Comparison of ENCODE assay signal across 8 mouse cellular contexts in the genomic region with DNA sequence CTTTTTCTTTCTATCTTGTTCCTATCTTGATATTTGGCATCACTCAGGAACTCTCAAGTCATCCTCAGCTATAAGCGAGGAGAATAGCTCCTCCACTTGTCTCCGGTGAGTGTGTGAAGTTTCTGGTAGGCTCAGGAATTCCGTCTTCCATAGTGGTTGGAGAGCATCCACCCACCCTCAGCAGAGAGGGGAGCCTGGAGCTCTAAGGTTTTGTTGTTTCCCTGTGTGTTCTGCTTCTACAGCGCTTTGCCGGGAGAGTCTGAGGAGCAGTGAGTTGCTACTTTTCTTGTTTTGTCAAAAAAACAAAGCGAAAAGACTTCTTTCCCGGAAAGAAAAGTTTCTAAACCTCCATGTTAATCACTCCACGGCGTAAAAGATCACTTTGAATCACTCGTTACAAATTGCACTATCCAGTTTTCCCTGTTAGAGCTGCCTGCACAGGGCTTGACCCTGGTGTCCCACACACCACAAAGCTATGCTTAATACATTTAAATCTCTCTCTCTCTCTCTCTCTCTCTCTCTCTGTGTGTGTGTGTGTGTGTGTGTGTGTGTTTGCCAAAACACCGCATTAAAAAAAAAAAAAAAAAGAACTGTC. TPM values are rescaled to one million over a fixed set of nuclear protein-coding genes. Genes with fewer than 3 reads are reported as not detected.
A peak's percentile ranks its signal among the peaks of the same experiment; 100 is the strongest.
DNase-seq lines count a peak whose midpoint lies in the region; ATAC-seq and TF ChIP-seq lines count a peak whose summit lies in the region.
"Had no signal": no experiment of that assay in that cellular context is flagged by ENCODE, and none has a peak within 500 bp of the region (broad histone marks: within the 10 kb centered on the region; RNA-seq: fewer than 3 reads in every experiment).

No protein-coding gene starts in this region.

- H3K4me1 ChIP-seq in forebrain, postnatal 0 days (ENCODE audit: insufficient read depth): peaks cover 4% of the 10 kb centered on the region; the same call in 1 of the 2 replicates
- H3K4me1 ChIP-seq in intestine, embryonic 16.5 days (ENCODE audit: control insufficient read depth, insufficient read depth, low read length): no peaks in the 10 kb centered on the region; the same call in 1 of the 2 replicates
- no peaks in the 10 kb centered on the region for H3K4me1 ChIP-seq in liver, embryonic 15.5 days (replicated peaks)
- peaks cover 2% of the 10 kb centered on the region; the same call in 1 of the 2 replicates for H3K4me1 ChIP-seq in stomach, embryonic 15.5 days

- TF ChIP-seq CTCF in C2C12 (IDR thresholded peaks at IDR 0.05; ENCODE audit: control insufficient read depth, insufficient read depth, insufficient read length): no peak
- no peak for TF ChIP-seq CTCF in forebrain, postnatal 0 days (IDR thresholded peaks at IDR 0.05; ENCODE audit: low read depth)

- H3K79me2 ChIP-seq in C2C12 (ENCODE audit: control insufficient read depth, insufficient read depth): no peaks in the 10 kb centered on the region

- H3K9ac ChIP-seq in forebrain, postnatal 0 days: peak overlapping the region; percentile 81; the same call in 1 of the 2 replicates
- no peak overlapping the region for H3K9ac ChIP-seq in intestine, embryonic 16.5 days (ENCODE audit: low read depth, low read length)
- no peak overlapping the region for H3K9ac ChIP-seq in liver, embryonic 15.5 days
- no peak overlapping the region for H3K9ac ChIP-seq in stomach, embryonic 15.5 days

- peak overlapping the region; percentile 92 for H3K4me2 ChIP-seq in forebrain, postnatal 0 days (ENCODE audit: low read depth)
- H3K4me2 ChIP-seq in intestine, embryonic 16.5 days (ENCODE audit: low read depth, low read length): peak overlapping the region; percentile 79
- H3K4me2 ChIP-seq in liver, embryonic 15.5 days: peak overlapping the region; percentile 60
- peak overlapping the region; percentile 94 for H3K4me2 ChIP-seq in stomach, embryonic 15.5 days

- H3K27me3 ChIP-seq in C2C12 (ENCODE audit: control insufficient read depth, insufficient read depth, insufficient read length): no peaks in the 10 kb centered on the region
- no peaks in the 10 kb centered on the region for H3K27me3 ChIP-seq in forebrain, postnatal 0 days (ENCODE audit: insufficient read depth, low read length)
- no peaks in the 10 kb centered on the region for H3K27me3 ChIP-seq in intestine, embryonic 16.5 days (replicated peaks; ENCODE audit: control insufficient read depth, insufficient read depth, low read length)
- H3K27me3 ChIP-seq in liver, embryonic 15.5 days: peaks cover 39% of the 10 kb centered on the region
- no peaks in the 10 kb centered on the region for H3K27me3 ChIP-seq in stomach, embryonic 15.5 days (replicated peaks)

- H3K79me3 ChIP-seq in C2C12 (ENCODE audit: low read depth): no peaks in the 10 kb centered on the region

- peak; percentile 26; the same call in 1 of the 2 replicates for ATAC-seq in forebrain, postnatal 0 days
- ATAC-seq in intestine, embryonic 16.5 days: 0 out of 2 replicates have a peak, but pooled peaks have one; percentile 29
- no peak for ATAC-seq in liver, embryonic 15.5 days (ENCODE audit: insufficient read depth)
- no peak for ATAC-seq in stomach, embryonic 15.5 days (ENCODE audit: insufficient read depth, low FRiP score, low read depth)

- WGBS in forebrain, postnatal 0 days: 6% methylated on average over 11 of the region's 11 CpGs
- 20% methylated on average over 10 of the region's 11 CpGs for WGBS in intestine, embryonic 16.5 days
- 11% methylated on average over 11 of the region's 11 CpGs for WGBS in liver, embryonic 15.5 days (ENCODE audit: insufficient replicate concordance)
- 15% methylated on average over 11 of the region's 11 CpGs for WGBS in stomach, embryonic 15.5 days

- H3K36me3 ChIP-seq in C2C12 (ENCODE audit: control insufficient read depth, insufficient read depth): no peaks in the 10 kb centered on the region
- no peaks in the 10 kb centered on the region for H3K36me3 ChIP-seq in forebrain, postnatal 0 days (ENCODE audit: insufficient read depth)
- H3K36me3 ChIP-seq in intestine, embryonic 16.5 days (ENCODE audit: control insufficient read depth, insufficient read depth, low read length): no peaks in the 10 kb centered on the region
- no peaks in the 10 kb centered on the region for H3K36me3 ChIP-seq in liver, embryonic 15.5 days (replicated peaks)
- no peaks in the 10 kb centered on the region for H3K36me3 ChIP-seq in stomach, embryonic 15.5 days

- H3K4me3 ChIP-seq in C2C12 (ENCODE audit: insufficient read depth, poor library complexity, severe bottlenecking): peak overlapping the region; percentile 21
- H3K4me3 ChIP-seq in forebrain, postnatal 0 days (ENCODE audit: low read depth, low read length): peak overlapping the region; percentile 70
- peak overlapping the region; percentile 67 for H3K4me3 ChIP-seq in intestine, embryonic 16.5 days (ENCODE audit: low read length)
- H3K4me3 ChIP-seq in liver, embryonic 15.5 days (replicated peaks): no peak overlapping the region
- H3K4me3 ChIP-seq in stomach, embryonic 15.5 days (replicated peaks): peak overlapping the region; percentile 58

- 0 out of 2 replicates have a peak overlapping the region, but pooled peaks have one; percentile 88 for H3K27ac ChIP-seq in forebrain, postnatal 0 days (ENCODE audit: low read depth, low read length)
- H3K27ac ChIP-seq in intestine, embryonic 16.5 days (ENCODE audit: low read length): no peak overlapping the region
- no peak overlapping the region for H3K27ac ChIP-seq in liver, embryonic 15.5 days (replicated peaks)
- H3K27ac ChIP-seq in stomach, embryonic 15.5 days: no peak overlapping the region

- no peaks in the 10 kb centered on the region for H3K9me3 ChIP-seq in forebrain, postnatal 0 days (ENCODE audit: low read length)
- no peaks in the 10 kb centered on the region for H3K9me3 ChIP-seq in intestine, embryonic 16.5 days (ENCODE audit: control insufficient read depth, low read length)
- no peaks in the 10 kb centered on the region for H3K9me3 ChIP-seq in liver, embryonic 15.5 days (replicated peaks)
- H3K9me3 ChIP-seq in stomach, embryonic 15.5 days: no peaks in the 10 kb centered on the region

- peak; percentile 37 for DNase-seq in MN1 (ENCODE audit: low spot score)
- peak; percentile 51 for DNase-seq in forebrain, postnatal 0 days
- DNase-seq in urinary bladder, postnatal 10 days (ENCODE audit: low spot score): no peak

- peak overlapping the region; percentile 61 for H3ac ChIP-seq in C2C12 (ENCODE audit: control insufficient read depth, insufficient read length, low read depth)

TF ChIP-seq in C2C12, 6 proteins besides CTCF, POLR2A, EP300 and RAD21:
- TF ChIP-seq MYOG (IDR thresholded peaks at IDR 0.05; ENCODE audit: control insufficient read depth, extremely low read depth, insufficient read length) (no peak), MAX (IDR thresholded peaks at IDR 0.05) (no peak), FOSL1 (IDR thresholded peaks at IDR 0.05; ENCODE audit: insufficient read depth, low read length, poor library complexity, severe bottlenecking) (no peak), CEBPB (IDR thresholded peaks at IDR 0.05; ENCODE audit: low read depth) (no peak), MYOD1 (IDR thresholded peaks at IDR 0.05; ENCODE audit: control insufficient read depth, insufficient read length, low read depth) (no peak), USF1 (IDR thresholded peaks at IDR 0.05; ENCODE audit: low read depth) (no peak)

RNA-seq across cellular contexts. Expression of a gene that starts 1.3 kb away (rescaled TPM):
- polyA plus RNA-seq in C2C12 (2012; fragmentation: generic; extraction: Trizol): 4.2 TPM
- total RNA-seq in forebrain, postnatal 0 days (2014; rRNA removed): 13.8 and 18.3 TPM in 2 replicates
- polyA plus RNA-seq in forebrain, postnatal 0 days (2015; fragmentation: Nextera tagmentation; extraction: Ambion mirVana): 5.5 and 13.5 TPM in 2 replicates
- 2.6 and 3.0 TPM in 2 replicates for polyA plus RNA-seq in intestine, embryonic 16.5 days (2015; fragmentation: Nextera tagmentation; extraction: Ambion mirVana)
- 0.20 and 0.21 TPM in 2 replicates for polyA plus RNA-seq in liver, embryonic 15.5 days (2015; fragmentation: Nextera tagmentation; extraction: Ambion mirVana)
- polyA plus RNA-seq in stomach, embryonic 15.5 days (2015; fragmentation: Nextera tagmentation; extraction: Ambion mirVana): 2.8 and 3.4 TPM in 2 replicates
- total RNA-seq: common myeloid progenitor, adult 5-6 weeks had no signal

Comparison
In these comparisons a context has a peak if more than half of its experiments do, and no peak if none do; other contexts are left out.
1. ATAC-seq: peak in forebrain, postnatal 0 days (single experiment) and intestine, embryonic 16.5 days (single experiment); none in liver, embryonic 15.5 days (single experiment) and stomach, embryonic 15.5 days (single experiment).
2. Peak in every context shown above with its lines, with median percentiles within 50 percentile points of each other: H3K4me2 ChIP-seq.